Mouse (Mus musculus) erythroblast, embryonic 14.5 days (primary cell): ENCODE measurements around the gene Ndufb4.

Experiments
- GATA1 ChIP-seq: IDR thresholded peaks from 2 replicates; pipeline ENCODE4 v1.6.1; 2012; ENCODE audit warnings: low read length, inconsistent platforms, mixed read lengths
- TAL1 ChIP-seq: IDR thresholded peaks from 3 replicates; pipeline ENCODE4 v1.6.1; 2012; ENCODE audit warnings: low read length, inconsistent platforms, mixed read lengths

- no peak for TF ChIP-seq GATA1
- TF ChIP-seq TAL1, result no peak
Observed at GRCm38 (mm10) chr16:37686834-37687233, 32.6 kb upstream of the Ndufb4 start.
